Mouse (Mus musculus) lung, postnatal 0 days (tissue): ENCODE results near the gene Syn3.

Source experiments
- CTCF ChIP-seq: IDR thresholded peaks from 2 replicates; pipeline ENCODE4 v1.5.1; 2016; ENCODE audit warnings: antibody characterized with exemption, mild to moderate bottlenecking
- EP300 ChIP-seq: IDR thresholded peaks from 2 replicates; pipeline ENCODE4 v1.6.1; 2016; ENCODE audit warnings: antibody characterized with exemption, mild to moderate bottlenecking, control low read depth

- TF ChIP-seq CTCF (no peak), EP300 (no peak)
Observed at GRCm38 (mm10) chr10:86307235-86307634, 191.5 kb downstream of the Syn3 start.
